Mouse (Mus musculus) stomach, embryonic 15.5 days (tissue): ENCODE data around the gene AI854703. TPM values are rescaled to one million over a fixed set of nuclear protein-coding genes. Genes with fewer than 3 reads are reported as not detected.

ENCODE experiments used
- ATAC-seq: fragments of 200-750 bp; cut with Nextera tagmentation; 2 replicates; pipeline ENCODE4 v1.8.0; 2017; ENCODE audit warnings: low read depth, moderate number of reproducible peaks, moderate TSS enrichment; ENCODE audit not compliant: insufficient read depth, low FRiP score
- H3K27ac ChIP-seq: fragments of 300-500 bp; sonication (generic); 2 replicates; pipeline ENCODE4 v1.5.1; 2015; ENCODE audit warnings: mild to moderate bottlenecking, inconsistent platforms
- H3K27me3 ChIP-seq: fragments of 300-500 bp; sonication (generic); replicated peaks from 2 replicates; pipeline ENCODE4 v1.6.1; 2015; ENCODE audit warnings: inconsistent platforms
- H3K36me3 ChIP-seq: fragments of 300-500 bp; sonication (generic); 2 replicates; pipeline ENCODE4 v1.6.1; 2015; ENCODE audit warnings: inconsistent platforms
- H3K4me1 ChIP-seq: fragments of 300-500 bp; sonication (generic); 2 replicates; pipeline ENCODE4 v1.6.1; 2015; ENCODE audit warnings: inconsistent platforms
- H3K4me2 ChIP-seq: fragments of 300-500 bp; sonication (generic); 2 replicates; pipeline ENCODE4 v1.6.1; 2015; ENCODE audit warnings: mild to moderate bottlenecking, inconsistent platforms
- H3K4me3 ChIP-seq: fragments of 300-500 bp; sonication (generic); replicated peaks from 2 replicates; pipeline ENCODE4 v1.5.1; 2015; ENCODE audit warnings: inconsistent platforms
- H3K9ac ChIP-seq: fragments of 300-500 bp; sonication (generic); 2 replicates; pipeline ENCODE4 v1.6.1; 2015; ENCODE audit warnings: inconsistent platforms
- H3K9me3 ChIP-seq: fragments of 300-500 bp; sonication (generic); 2 replicates; pipeline ENCODE4 v1.6.1; 2016; ENCODE audit warnings: inconsistent platforms
- WGBS: fragments of 180-500 bp; shearing (Covaris S2); methylation state at CpG from one replicate; pipeline ENCODE4 v1.1.7; 2015; 5-methylcytosine and 5-hydroxymethylcytosine counted together
- polyA plus RNA-seq: library from polyadenylated mRNA; unstranded; fragments of >200 nt; fragmentation: Nextera tagmentation; extraction: Ambion mirVana; gene quantifications from 2 replicates; pipeline ENCODE4 v1.2.1, GENCODE M21; 2015

AI854703 gene
- polyA plus RNA-seq, 1 experiment from 2014 or later: 1.1 TPM

DNA sequence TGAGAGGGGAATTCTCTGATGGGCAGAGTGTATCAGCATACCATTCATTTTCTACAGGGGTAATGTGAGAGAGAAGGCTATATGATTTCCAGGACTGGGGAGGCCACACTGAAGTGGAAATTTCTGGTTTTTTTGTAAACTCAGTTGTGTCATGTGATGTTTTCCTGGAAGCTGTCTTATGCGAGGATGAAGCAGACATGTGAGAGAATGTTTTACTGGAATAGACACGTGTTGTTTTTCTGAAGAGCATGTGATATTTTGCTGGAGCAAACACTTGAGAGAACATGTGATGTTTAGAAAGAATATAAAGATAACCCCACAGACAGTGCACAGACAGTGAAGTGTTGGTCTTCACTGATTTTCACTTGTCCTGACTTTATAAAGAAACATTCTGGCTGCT lies 12.0 kb downstream of the AI854703 start:
- Histone ChIP-seq H3K27ac (no peak overlapping the region), H3K4me3 (no peak overlapping the region), H3K4me1 (0 out of 2 replicates have a peak, but pooled peaks cover 3% of the 10 kb centered on the region), H3K27me3 (no peaks in the 10 kb centered on the region), H3K9me3 (no peaks in the 10 kb centered on the region), H3K36me3 (no peaks in the 10 kb centered on the region), H3K9ac (no peak overlapping the region), H3K4me2 (no peak overlapping the region)
- 55% methylated on average over 2 of the region's 2 CpGs for WGBS
- no peak for ATAC-seq

DNA sequence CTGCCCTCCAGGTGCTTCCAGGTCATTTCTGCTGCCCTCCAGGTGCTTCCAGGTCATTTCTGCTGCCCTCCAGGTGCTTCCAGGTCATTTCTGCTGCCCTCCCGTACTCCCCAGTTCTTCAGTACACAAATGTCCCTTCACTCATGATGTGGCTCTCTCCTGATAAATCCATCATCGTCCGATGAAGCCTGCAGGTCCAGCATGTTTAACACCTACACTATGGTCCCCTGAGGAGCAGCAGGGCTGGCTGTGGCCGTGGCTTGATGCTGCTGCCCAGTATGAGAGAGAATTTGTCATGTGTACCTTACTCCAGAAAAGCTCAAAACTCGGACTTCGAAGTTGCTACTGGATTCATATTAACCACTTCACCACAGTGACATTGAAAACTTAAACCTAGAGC lies 14.8 kb downstream of the AI854703 start:
- no peak overlapping the region for H3K4me2 ChIP-seq
- no peak overlapping the region for H3K4me3 ChIP-seq
- H3K36me3 ChIP-seq: no peaks in the 10 kb centered on the region
- no peak for ATAC-seq
- no peaks in the 10 kb centered on the region for H3K27me3 ChIP-seq
- no peak overlapping the region for H3K27ac ChIP-seq
- no peak overlapping the region for H3K9ac ChIP-seq
- no peaks in the 10 kb centered on the region for H3K9me3 ChIP-seq
- 0 out of 2 replicates have a peak, but pooled peaks cover 3% of the 10 kb centered on the region for H3K4me1 ChIP-seq
- WGBS: 66% methylated on average over 6 of the region's 6 CpGs

DNA sequence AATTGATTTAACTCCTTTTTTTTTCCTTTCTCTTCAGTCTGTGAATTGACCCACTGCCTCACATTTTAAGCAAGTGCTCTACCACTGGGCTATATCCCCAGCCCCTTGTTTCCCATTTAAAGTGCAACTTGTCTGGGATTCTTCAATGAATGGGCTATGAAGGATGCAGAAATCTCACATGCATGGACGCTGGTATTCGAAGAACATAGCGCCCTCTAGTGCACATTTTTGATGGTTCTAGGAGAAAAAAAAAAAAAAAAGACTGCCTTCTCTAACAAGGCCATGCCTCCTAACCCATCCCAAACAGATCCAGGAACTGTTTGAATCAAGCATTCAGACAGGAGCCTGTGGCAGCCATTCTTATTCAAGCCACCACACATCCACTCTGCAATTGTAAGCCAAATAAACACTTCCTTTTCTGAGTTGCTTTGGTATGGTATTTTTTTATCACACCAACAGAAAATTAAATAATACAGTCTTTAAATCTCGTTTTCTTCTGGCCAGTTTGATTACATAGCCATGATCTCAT lies 16.3 kb downstream of the AI854703 start:
- H3K27me3 ChIP-seq: no peaks in the 10 kb centered on the region
- no peak for ATAC-seq
- no peak overlapping the region for H3K9ac ChIP-seq
- H3K4me3 ChIP-seq: no peak overlapping the region
- no peaks in the 10 kb centered on the region for H3K4me1 ChIP-seq
- no peaks in the 10 kb centered on the region for H3K9me3 ChIP-seq
- H3K4me2 ChIP-seq: no peak overlapping the region
- WGBS: 19% methylated on average over 4 of the region's 4 CpGs
- no peaks in the 10 kb centered on the region for H3K36me3 ChIP-seq
- H3K27ac ChIP-seq: no peak overlapping the region

DNA sequence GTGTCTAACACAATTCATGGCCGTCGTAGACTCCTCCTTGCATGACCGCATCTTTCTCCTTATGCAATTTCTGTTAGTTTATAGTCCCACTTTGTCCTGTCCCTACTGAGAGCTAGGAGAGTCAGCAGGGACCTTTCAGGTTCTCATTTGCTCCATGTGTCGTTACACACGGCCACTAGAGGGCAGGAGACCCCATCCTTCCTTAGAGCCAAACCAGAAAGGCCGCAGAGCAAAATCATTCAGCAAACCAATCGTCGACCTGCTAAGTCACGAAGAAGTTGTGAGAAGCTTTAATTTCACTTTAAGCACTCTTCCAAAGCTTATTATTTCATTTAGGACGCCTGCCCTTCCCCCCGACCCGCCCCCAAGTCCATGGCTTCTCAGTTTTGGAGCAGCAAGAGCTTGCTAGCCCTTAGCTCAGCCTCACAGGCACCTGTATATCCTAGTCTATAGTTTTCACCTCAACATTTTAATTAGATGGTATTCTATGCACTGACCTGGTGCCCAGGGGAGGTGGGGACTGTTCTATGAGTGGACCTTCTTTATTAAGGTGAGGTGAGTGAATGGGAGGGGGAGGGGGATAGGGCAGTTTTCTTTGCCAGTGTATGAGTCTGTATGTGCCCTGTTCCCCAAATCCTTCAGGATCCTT lies 19.2 kb downstream of the AI854703 start:
- H3K27ac ChIP-seq: no peak overlapping the region
- H3K4me2 ChIP-seq: no peak overlapping the region
- H3K9ac ChIP-seq: no peak overlapping the region
- no peaks in the 10 kb centered on the region for H3K36me3 ChIP-seq
- H3K9me3 ChIP-seq: no peaks in the 10 kb centered on the region
- H3K27me3 ChIP-seq: no peaks in the 10 kb centered on the region
- no peak overlapping the region for H3K4me3 ChIP-seq
- H3K4me1 ChIP-seq: no peaks in the 10 kb centered on the region
- WGBS: 7% methylated on average over 12 of the region's 12 CpGs
- no peak for ATAC-seq

DNA sequence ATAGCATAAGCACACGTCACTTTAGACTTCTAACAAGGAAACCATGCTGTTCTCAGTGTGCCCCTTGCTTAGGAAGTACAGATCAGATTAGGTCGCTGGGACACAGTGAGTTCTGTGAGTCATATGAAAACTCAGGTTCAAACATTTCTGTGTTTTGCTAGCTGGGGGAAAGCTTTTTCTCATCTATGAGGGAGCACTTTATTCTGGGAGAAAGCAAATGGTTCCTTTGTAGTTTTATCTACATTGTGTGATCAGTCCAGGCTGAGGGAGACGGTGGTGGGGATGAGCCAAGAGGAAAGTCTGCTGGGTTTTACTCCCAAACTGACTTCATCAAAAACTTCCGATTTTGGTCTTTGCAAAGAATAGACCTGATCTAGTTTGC lies 19.7 kb downstream of the AI854703 start:
- Histone ChIP-seq H3K4me2 (no peak overlapping the region), H3K27ac (no peak overlapping the region), H3K9ac (no peak overlapping the region), H3K4me3 (no peak overlapping the region), H3K9me3 (no peaks in the 10 kb centered on the region), H3K36me3 (no peaks in the 10 kb centered on the region), H3K4me1 (no peaks in the 10 kb centered on the region), H3K27me3 (no peaks in the 10 kb centered on the region)
- WGBS: 78% methylated on average over 4 of the region's 4 CpGs
- ATAC-seq: no peak

DNA sequence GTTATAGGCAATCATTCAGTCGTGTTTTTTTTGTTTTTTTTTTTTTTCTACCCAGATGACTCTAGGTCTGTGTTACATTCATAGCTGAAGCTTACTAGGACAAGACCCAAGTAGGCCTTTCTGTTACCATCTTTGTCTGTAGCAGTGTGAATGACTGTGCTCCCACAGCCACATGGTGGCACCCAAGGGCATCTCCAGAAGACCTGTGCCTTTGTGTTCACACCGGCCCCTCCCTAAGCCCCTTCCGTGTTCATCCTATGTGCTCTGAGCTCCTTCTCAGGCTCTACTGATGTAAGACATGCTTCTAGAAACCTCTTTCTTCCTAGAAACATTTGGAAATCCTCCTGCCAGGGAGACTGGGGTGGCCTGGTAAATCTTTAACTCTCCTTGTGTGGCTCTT lies 20.4 kb downstream of the AI854703 start, which contains the start of gene Gimap8:
Gene Gimap8, plus strand, starts transcription at position 240 of the 400 bp plus-strand sequence.
- H3K27me3 ChIP-seq: no peaks in the 10 kb centered on the region
- no peak within 1 kb of the TSS for H3K9ac ChIP-seq
- no peak for ATAC-seq
- H3K4me3 ChIP-seq: no peak within 1 kb of the TSS
- H3K9me3 ChIP-seq: no peaks in the 10 kb centered on the region
- H3K4me1 ChIP-seq: no peaks in the 10 kb centered on the region
- H3K4me2 ChIP-seq: peak within 1 kb of the TSS; percentile 13; the same call in 1 of the 2 replicates
- 39% methylated on average over 3 of the region's 3 CpGs for WGBS
- H3K27ac ChIP-seq: no peak within 1 kb of the TSS
- H3K36me3 ChIP-seq: no peaks in the 10 kb centered on the region

DNA sequence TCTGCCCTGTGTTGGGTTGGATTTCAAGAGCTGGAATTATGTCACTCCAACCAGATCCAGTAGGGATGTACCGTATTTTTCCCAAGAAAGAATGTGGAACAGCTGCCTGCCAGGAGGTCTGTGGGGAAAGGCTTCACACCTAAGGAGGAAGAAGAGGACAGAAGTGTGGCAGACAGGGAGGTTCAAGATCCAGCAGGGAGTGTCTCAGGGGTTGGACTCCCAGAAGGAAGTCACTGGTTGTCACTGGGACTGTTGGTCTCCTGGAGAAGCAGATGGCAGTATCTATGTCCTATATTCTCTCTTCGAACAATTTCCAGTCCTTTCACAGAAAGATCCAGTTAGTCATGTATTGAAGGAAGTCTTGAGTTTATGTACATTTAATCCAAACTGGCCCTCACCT lies 21.0 kb downstream of the AI854703 start:
- ATAC-seq: no peak
- 86% methylated on average over 2 of the region's 2 CpGs for WGBS
- Histone ChIP-seq H3K27ac (no peak overlapping the region), H3K36me3 (no peaks in the 10 kb centered on the region), H3K27me3 (no peaks in the 10 kb centered on the region), H3K4me1 (no peaks in the 10 kb centered on the region), H3K9me3 (no peaks in the 10 kb centered on the region), H3K4me2 (no peak overlapping the region), H3K9ac (no peak overlapping the region), H3K4me3 (no peak overlapping the region)

DNA sequence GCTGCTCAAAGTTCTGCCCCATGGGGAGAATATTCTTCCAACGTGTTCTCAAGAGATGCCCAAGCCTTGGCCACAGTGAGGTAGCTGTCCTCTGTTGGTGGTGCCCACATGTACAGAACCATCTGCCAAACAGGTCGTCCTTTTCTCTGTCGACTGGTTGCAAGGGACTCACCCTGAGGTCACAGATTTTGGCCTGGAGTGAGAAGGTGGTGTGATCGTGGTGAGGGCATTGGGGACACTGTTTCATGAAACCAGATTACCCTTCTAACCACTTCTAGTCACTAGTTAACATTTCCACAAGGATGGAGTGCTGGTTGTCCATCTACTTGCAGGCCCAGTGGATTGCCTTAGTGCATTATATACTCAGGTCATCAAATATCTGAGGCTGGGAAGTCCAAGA lies 22.2 kb downstream of the AI854703 start:
- H3K4me1 ChIP-seq: no peaks in the 10 kb centered on the region
- no peak overlapping the region for H3K9ac ChIP-seq
- H3K4me2 ChIP-seq: no peak overlapping the region
- no peak for ATAC-seq
- H3K4me3 ChIP-seq: no peak overlapping the region
- no peaks in the 10 kb centered on the region for H3K36me3 ChIP-seq
- no peak overlapping the region for H3K27ac ChIP-seq
- no peaks in the 10 kb centered on the region for H3K27me3 ChIP-seq
- H3K9me3 ChIP-seq: no peaks in the 10 kb centered on the region
- 88% methylated on average over 4 of the region's 4 CpGs for WGBS

DNA sequence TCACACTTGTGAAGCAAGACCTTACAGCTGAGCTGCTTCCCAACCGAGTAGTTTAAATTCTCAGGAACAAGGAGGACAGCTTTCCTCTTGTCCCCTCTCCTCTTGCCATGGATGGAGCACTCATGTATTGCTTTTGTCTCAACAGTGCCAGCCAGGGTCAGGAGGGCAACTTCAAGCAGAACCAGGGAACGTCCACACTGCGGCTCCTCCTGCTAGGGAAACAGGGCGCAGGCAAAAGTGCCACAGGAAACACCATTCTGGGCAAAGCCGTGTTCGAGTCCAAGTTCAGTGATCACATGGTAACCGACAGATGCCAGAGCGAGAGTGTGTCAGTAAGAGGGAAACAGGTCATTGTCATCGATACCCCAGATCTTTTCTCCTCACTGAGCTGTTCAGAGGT lies 23.5 kb downstream of the AI854703 start:
- Histone ChIP-seq H3K4me1 (no peaks in the 10 kb centered on the region), H3K27me3 (no peaks in the 10 kb centered on the region), H3K36me3 (no peaks in the 10 kb centered on the region), H3K9ac (no peak overlapping the region), H3K4me3 (no peak overlapping the region), H3K27ac (no peak overlapping the region), H3K9me3 (no peaks in the 10 kb centered on the region), H3K4me2 (no peak overlapping the region)
- 86% methylated on average over 9 of the region's 9 CpGs for WGBS
- ATAC-seq: no peak

DNA sequence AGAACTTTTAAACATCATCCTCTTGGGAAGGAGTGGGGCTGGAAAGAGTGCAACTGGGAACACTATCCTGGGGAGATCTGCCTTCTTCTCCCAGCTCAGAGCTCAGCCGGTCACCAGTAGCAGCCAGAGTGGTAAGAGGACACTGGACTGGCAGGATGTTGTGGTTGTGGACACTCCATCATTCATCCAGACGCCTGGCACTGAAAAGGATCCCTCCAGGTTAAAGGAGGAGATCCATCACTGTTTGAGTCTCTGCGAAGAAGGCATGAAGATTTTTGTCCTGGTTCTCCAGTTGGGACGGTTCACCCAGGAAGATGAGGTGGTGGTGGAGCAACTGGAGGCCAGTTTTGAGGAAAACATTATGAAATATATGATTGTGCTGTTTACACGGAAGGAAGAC lies 32.2 kb downstream of the AI854703 start:
- Histone ChIP-seq H3K4me2 (no peak overlapping the region), H3K27ac (no peak overlapping the region), H3K9ac (no peak overlapping the region), H3K9me3 (no peaks in the 10 kb centered on the region), H3K36me3 (no peaks in the 10 kb centered on the region), H3K4me3 (no peak overlapping the region), H3K27me3 (no peaks in the 10 kb centered on the region), H3K4me1 (no peaks in the 10 kb centered on the region)
- ATAC-seq: no peak
- 53% methylated on average over 5 of the region's 5 CpGs for WGBS

DNA sequence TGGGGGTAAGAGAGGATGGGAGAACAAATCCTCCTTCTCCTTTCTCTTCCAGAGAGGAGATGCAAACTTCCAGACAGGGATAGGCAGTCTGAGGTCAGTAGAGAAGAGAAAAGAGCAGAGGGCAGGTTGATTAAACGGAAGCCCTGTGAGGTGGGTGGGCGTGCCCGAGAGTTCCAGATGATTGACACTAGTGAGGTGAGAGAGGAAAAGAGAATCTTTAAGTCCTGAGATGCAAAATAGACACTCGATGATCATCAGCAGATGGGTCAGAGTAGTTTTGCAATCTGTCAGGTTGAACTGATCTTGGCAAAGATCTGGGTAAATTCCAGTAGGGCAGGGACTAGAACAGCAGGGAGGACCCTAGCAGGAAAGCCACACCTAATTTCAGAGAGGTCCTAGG lies 38.2 kb downstream of the AI854703 start:
- 79% methylated on average over 4 of the region's 4 CpGs for WGBS
- no peaks in the 10 kb centered on the region for H3K9me3 ChIP-seq
- no peak overlapping the region for H3K27ac ChIP-seq
- no peak overlapping the region for H3K9ac ChIP-seq
- no peak for ATAC-seq
- H3K4me2 ChIP-seq: no peak overlapping the region
- H3K4me1 ChIP-seq: no peaks in the 10 kb centered on the region
- no peak overlapping the region for H3K4me3 ChIP-seq
- no peaks in the 10 kb centered on the region for H3K27me3 ChIP-seq
- no peaks in the 10 kb centered on the region for H3K36me3 ChIP-seq

DNA sequence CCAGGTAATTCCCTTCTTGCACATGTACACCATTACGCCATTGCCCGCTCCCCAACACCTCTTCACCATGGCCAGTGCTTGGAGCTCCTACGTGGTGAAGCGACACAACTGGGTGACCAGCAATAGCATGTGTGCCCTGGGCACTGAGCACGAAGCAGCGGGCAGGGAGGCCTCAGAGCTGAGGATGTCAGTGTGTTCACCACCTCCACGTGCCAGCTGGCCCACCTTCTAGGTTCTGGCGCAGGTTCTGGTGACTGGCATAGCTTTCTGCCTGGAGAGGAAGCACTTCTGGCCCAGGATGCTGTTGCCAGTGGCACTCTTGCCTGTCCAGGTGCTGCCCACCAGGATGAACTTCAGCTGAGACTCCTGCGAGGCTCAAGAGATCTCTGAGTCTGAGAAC lies 38.9 kb downstream of the AI854703 start:
- Histone ChIP-seq H3K4me2 (no peak overlapping the region), H3K9ac (no peak overlapping the region), H3K4me1 (no peaks in the 10 kb centered on the region), H3K27me3 (no peaks in the 10 kb centered on the region), H3K27ac (no peak overlapping the region), H3K4me3 (no peak overlapping the region), H3K9me3 (no peaks in the 10 kb centered on the region), H3K36me3 (no peaks in the 10 kb centered on the region)
- 95% methylated on average over 9 of the region's 9 CpGs for WGBS
- ATAC-seq: no peak

DNA sequence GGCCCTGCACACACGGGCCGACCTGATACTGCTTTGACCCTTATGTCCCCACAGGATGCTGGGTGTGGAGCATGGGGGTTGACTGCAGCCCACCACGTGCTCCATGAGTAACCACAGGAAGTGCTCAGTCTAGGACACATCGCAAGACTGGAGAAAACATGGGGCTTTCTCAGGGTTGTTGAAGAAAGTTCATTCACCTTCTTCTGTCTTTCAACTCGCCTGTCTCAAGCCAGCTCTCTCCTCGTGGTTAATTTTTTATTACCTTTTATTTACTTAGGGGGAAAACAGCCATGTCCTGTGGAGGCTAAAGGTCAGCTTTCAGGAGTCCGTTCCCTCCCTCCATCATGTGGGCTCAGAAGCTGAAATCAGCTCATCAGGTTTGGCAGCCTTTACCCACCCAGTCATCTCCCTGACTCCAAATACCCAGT lies 39.6 kb downstream of the AI854703 start:
- 25% methylated on average over 7 of the region's 7 CpGs for WGBS
- no peak overlapping the region for H3K9ac ChIP-seq
- no peak for ATAC-seq
- H3K4me2 ChIP-seq: no peak overlapping the region
- H3K27me3 ChIP-seq: no peaks in the 10 kb centered on the region
- no peak overlapping the region for H3K27ac ChIP-seq
- H3K9me3 ChIP-seq: no peaks in the 10 kb centered on the region
- no peaks in the 10 kb centered on the region for H3K4me1 ChIP-seq
- no peak overlapping the region for H3K4me3 ChIP-seq
- no peaks in the 10 kb centered on the region for H3K36me3 ChIP-seq
